Mouse (Mus musculus) cerebellum, postnatal 14 days (tissue): ENCODE data around the gene Cnnm1.

Experiments used
- DNase-seq, 2 experiments: peaks; one replicate each; pipeline ENCODE4 v3.0.0; 2021; ENCODE audit warnings: mixed read lengths in 2 of 2

The Cnnm1 gene

DNA sequence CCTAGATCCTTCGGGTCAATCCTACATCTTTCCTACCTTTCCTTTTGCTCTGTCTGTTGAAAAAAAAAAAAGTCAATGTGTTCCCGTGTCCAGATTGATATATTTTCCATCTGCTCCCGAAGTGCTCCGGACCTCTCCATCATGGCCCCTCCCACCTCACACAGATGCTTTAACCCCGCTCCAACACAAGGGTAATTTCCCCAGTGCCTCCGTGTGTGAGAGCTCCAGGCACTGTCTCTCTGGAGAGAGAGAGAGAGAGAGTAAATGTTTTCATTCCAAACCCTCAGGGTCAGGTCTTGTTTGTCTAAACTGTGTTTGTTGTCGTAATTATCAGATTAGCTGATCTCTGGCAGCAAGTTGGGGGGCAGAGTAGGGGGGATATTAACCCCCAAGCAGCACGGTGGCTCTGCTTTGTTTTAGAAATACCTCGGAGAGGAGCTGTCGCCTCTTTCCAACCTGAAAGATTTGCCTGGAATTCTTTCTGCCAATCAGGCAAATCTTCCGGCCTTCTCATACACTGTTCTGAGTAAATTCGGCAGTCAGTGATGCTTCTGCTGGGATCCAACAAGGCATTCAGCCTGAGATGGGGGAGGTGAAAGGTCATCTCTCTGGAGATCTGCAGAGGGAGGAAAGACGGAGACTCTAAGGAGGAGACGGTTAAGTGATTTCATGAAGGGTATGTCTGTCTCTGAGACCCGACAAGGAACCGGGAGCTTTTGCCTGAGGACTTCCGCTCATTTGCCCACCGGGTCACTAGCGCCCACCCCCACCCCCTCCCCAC lies 106.3 kb downstream of the Cnnm1 start:
- DNase-seq, result no peak
